Mouse (Mus musculus): ENCODE measurements around the gene P4ha3. TPM values are rescaled to one million over a fixed set of nuclear protein-coding genes. Genes with fewer than 3 reads are reported as not detected.

P4ha3 gene
- polyA plus RNA-seq, 1 experiment from 2014 or later: 0.07 TPM

DNA sequence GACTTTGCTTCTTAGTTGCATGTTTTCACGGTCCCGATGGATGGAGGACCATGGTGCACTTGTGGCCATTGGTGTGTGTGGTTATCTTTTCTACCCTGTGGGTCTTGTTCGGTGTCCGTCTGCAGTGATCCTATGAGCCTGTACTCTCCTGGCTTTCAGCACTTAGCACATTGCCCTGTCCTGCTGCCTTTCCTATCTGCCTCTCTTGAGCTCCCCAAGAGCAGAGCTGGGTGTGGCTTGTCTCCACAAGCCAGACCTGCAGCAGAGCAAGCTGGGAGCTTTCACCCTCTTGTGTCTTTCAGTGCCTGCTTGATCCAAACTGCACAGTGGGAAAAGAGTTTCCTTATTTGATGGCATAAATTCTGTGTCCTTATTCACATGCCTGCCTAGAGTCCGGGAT lies 32.2 kb downstream of the P4ha3 start:
- 98% methylated on average over 5 of the region's 5 CpGs for WGBS (ENCODE audit: missing documents)
- Histone ChIP-seq H3K27ac (no peak overlapping the region), H3K79me2 (ENCODE audit: inconsistent target) (no peaks in the 10 kb centered on the region), H3K4me3 (ENCODE audit: inconsistent target) (no peak overlapping the region), H3K36me3 (ENCODE audit: inconsistent target) (no peaks in the 10 kb centered on the region)

DNA sequence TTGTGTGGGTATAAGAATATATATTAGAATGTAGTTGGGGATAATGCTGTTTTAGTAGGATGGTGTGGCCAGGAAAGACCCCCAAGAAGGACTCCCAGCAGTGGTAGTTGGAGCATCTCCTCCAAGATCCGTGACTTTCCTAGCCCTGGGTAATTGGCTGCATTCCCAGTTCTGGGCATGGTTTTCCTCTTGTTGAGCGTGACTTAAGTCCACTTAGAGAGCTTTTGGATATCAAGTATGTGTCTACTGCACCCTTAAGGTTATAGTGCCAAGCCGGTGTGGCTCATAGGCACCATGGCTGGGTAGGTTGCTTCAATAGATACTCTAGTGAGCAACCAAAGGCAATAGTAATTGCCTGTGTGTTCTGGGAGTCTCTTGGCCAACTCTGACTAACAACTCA lies 38.4 kb downstream of the P4ha3 start:
- no peak overlapping the region for H3K27ac ChIP-seq
- H3K4me3 ChIP-seq (ENCODE audit: inconsistent target): no peak overlapping the region
- 97% methylated on average over 3 of the region's 3 CpGs for WGBS (ENCODE audit: missing documents)
- H3K79me2 ChIP-seq (ENCODE audit: inconsistent target): no peaks in the 10 kb centered on the region
- 0 out of 2 replicates have a peak, but pooled peaks cover 4% of the 10 kb centered on the region for H3K36me3 ChIP-seq (ENCODE audit: inconsistent target)

DNA sequence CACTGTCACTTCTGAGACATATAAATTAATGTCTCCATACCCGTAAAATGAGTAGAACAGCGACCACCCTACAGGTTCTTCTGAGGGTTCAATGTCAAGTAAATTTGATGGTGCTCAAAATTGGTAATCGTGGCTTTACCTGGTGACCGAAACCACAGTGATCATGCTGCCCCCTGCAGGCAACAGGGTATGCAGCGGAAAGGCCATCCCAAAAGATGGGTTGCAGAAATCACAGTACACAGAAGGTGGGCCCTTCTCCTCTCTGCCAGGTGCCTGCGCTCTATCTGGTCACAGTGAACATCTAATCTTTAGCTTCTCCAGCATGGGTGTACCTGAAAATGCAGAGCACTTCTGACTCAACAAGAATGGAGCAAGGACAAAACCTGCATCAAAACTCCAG lies 40.2 kb downstream of the P4ha3 start:
- H3K36me3 ChIP-seq (ENCODE audit: inconsistent target): 0 out of 2 replicates have a peak, but pooled peaks cover 4% of the 10 kb centered on the region
- no peaks in the 10 kb centered on the region for H3K79me2 ChIP-seq (ENCODE audit: inconsistent target)
- no peak overlapping the region for H3K27ac ChIP-seq
- 81% methylated on average over 6 of the region's 6 CpGs for WGBS (ENCODE audit: missing documents)
- H3K4me3 ChIP-seq (ENCODE audit: inconsistent target): no peak overlapping the region

DNA sequence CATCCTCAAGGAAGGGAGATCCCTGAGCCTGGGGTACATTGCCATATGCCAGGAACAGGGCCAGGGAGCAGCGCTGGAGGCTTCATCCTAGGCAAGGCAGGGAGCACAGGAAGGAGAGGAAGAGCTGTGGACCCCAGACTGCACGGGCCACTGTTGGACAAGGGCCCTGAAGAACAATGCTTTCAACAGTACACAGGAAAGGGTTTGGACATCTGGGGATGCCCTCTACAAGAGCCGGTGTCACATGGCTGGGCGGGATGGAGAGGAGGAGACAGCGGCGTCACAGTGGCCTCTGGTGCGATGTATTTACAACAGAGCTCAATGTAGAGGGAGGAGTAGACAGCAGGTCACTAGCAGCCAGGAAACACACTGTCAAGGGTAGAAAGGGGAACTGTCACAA lies 42.2 kb downstream of the P4ha3 start:
- peaks cover 13% of the 10 kb centered on the region; the same call in 1 of the 2 replicates for H3K36me3 ChIP-seq (ENCODE audit: inconsistent target)
- H3K27ac ChIP-seq: no peak overlapping the region
- H3K79me2 ChIP-seq (ENCODE audit: inconsistent target): no peaks in the 10 kb centered on the region
- H3K4me3 ChIP-seq (ENCODE audit: inconsistent target): no peak overlapping the region
- WGBS (ENCODE audit: missing documents): 86% methylated on average over 7 of the region's 7 CpGs

DNA sequence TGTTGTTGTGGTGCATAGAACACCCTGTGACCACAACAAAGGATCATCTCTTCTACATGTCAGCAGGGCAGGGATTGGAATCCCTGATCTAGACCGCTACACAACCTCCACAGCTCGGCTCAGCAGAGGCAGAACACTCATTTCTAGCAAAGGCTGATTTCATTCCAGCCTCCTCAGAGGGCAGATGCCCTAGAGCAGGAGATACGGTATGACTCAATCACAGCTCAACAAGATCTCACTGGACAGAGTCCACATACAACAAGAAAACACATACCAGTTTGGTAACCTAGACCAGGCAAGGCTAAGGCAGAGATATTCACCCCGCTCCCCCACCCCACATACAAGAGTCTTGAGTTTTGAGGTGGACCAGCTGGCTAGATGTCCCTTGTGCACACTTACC lies 43.3 kb downstream of the P4ha3 start:
- peaks cover 19% of the 10 kb centered on the region; the same call in 1 of the 2 replicates for H3K36me3 ChIP-seq (ENCODE audit: inconsistent target)
- H3K4me3 ChIP-seq (ENCODE audit: inconsistent target): no peak overlapping the region
- H3K27ac ChIP-seq: no peak overlapping the region
- no peaks in the 10 kb centered on the region for H3K79me2 ChIP-seq (ENCODE audit: inconsistent target)
- 98% methylated on average over 4 of the region's 4 CpGs for WGBS (ENCODE audit: missing documents)

DNA sequence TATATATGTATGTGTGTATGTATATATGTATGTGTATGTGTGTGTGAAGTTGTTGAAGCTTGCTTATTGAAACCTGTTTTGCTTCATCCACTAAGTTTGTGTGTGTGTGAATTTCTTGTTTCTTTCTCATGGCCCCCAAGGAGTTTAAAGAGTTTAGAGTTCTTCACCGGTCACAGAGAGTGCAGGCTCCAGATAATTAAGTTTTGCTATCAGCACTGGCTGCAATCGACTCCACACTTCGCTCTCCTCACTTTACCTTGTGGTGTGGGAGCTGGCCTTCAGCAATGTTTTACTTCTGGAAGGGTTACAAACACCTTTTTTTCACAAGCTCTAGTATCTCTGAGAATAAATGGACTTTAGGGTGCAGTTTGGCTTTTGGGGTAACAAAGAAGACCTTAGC lies 45.9 kb downstream of the P4ha3 start:
- WGBS (ENCODE audit: missing documents): 93% methylated on average over 3 of the region's 3 CpGs
- Histone ChIP-seq H3K36me3 (ENCODE audit: inconsistent target) (peaks cover 19% of the 10 kb centered on the region; the same call in 1 of the 2 replicates), H3K4me3 (ENCODE audit: inconsistent target) (no peak overlapping the region), H3K27ac (no peak overlapping the region), H3K79me2 (ENCODE audit: inconsistent target) (no peaks in the 10 kb centered on the region)

DNA sequence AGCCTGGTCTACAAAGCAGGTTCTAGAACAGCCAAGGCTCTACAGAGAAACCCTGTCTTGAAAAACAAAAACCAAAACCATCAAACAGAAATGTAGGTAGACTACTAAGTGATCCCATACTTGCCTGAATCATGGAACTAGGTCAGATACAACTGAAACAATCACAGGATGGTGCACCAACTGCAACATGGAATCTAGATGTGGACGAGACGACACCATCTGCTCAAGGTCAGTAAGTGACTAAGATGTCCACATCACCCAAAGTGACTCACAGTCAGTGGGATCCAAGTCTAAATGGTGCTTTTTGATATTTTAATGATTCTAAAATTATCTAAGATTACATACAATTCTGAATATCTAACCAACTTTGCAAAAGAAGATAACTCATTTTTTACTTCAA lies 50.6 kb downstream of the P4ha3 start:
- H3K4me3 ChIP-seq (ENCODE audit: inconsistent target): no peak overlapping the region
- 100% methylated on average over 2 of the region's 2 CpGs for WGBS (ENCODE audit: missing documents)
- H3K79me2 ChIP-seq (ENCODE audit: inconsistent target): no peaks in the 10 kb centered on the region
- no peak overlapping the region for H3K27ac ChIP-seq
- H3K36me3 ChIP-seq (ENCODE audit: inconsistent target): peaks cover 33% of the 10 kb centered on the region; the same call in 1 of the 2 replicates

DNA sequence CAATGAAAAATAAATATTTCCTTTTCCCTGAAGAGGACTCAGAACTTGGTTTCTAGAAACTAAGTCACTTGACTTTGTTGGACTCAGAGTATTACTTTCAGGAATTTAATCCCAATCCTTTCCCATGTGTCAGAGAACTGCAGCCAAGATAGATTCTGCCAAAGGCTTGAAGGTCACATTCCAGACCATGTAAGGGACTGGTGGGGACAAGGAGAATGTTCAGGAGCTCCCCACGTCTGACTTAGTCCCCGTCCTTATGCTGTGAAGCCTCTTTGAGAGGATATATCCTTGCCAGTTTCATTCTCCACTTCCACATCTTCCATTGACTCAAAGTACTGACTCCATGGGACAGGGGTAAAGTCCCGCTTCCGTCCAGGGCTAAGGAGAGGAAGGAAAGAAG lies 69.7 kb downstream of the P4ha3 start:
- Histone ChIP-seq H3K4me3 (ENCODE audit: inconsistent target) (no peak overlapping the region), H3K27ac (no peak overlapping the region), H3K79me2 (ENCODE audit: inconsistent target) (no peaks in the 10 kb centered on the region), H3K36me3 (ENCODE audit: inconsistent target) (no peaks in the 10 kb centered on the region)
- 95% methylated on average over 4 of the region's 4 CpGs for WGBS (ENCODE audit: missing documents)

DNA sequence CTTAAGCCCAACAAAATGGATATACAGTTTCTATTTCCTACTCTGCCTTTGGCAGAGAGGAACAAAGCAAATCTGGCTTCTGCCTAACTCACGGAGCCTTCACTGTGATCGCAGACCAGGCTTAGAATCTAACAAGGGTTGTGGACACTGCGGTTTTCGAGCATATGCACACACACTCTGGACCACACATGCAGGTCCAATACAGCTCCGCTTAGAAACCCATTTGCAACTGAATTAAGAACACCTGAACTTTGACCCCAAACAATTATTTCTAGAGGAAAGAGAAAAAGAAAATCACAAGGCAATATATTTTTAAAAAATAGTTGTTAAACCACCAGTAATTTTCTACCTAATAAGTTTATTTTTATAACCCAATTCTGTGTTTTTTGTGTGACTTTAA lies 71.0 kb downstream of the P4ha3 start:
- Histone ChIP-seq H3K27ac (no peak overlapping the region), H3K4me3 (ENCODE audit: inconsistent target) (no peak overlapping the region), H3K36me3 (ENCODE audit: inconsistent target) (no peaks in the 10 kb centered on the region), H3K79me2 (ENCODE audit: inconsistent target) (no peaks in the 10 kb centered on the region)
- WGBS (ENCODE audit: missing documents): 86% methylated on average over 5 of the region's 5 CpGs

DNA sequence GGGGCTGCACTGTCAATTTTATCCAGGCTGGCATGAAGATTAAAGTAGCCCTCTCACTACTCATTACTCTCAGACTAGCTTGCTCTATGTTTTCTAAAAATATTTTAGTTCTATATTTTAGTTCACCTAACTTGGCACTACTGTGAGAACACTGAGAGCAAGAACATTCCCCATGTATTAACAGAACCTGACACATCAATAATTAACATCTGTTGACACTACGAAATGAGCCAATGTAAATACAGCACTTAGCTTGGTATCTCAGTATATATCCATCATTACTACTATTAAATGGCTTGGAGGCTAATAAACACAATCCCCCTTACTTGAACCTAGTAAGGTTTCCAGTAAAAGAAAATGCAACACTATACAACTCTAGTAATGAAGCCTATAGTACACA lies 71.4 kb downstream of the P4ha3 start:
- 100% methylated on average over 1 of the region's 1 CpGs for WGBS (ENCODE audit: missing documents)
- H3K79me2 ChIP-seq (ENCODE audit: inconsistent target): no peaks in the 10 kb centered on the region
- no peaks in the 10 kb centered on the region for H3K36me3 ChIP-seq (ENCODE audit: inconsistent target)
- H3K4me3 ChIP-seq (ENCODE audit: inconsistent target): no peak overlapping the region
- H3K27ac ChIP-seq: no peak overlapping the region

DNA sequence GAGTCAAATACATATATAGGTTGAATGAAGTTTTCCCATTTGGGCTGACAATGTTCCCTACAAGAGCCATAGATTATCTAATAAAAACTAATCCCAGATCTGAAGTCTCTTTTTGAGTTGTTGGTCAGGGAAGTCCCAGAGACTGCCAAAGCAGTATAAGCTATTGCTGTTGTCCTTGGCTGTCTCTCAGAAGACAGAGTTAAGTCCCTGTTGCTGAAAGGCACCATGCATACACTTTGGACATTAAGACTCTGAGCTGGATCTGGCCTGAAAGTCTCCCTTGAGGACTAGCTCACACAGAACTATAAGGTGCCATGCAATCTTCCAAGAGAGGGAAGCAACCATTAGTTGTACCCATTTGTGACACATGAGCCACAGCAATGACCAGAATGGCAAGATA lies 72.5 kb downstream of the P4ha3 start:
- H3K4me3 ChIP-seq (ENCODE audit: inconsistent target): no peak overlapping the region
- no peaks in the 10 kb centered on the region for H3K36me3 ChIP-seq (ENCODE audit: inconsistent target)
- H3K79me2 ChIP-seq (ENCODE audit: inconsistent target): no peaks in the 10 kb centered on the region
- no peak overlapping the region for H3K27ac ChIP-seq

DNA sequence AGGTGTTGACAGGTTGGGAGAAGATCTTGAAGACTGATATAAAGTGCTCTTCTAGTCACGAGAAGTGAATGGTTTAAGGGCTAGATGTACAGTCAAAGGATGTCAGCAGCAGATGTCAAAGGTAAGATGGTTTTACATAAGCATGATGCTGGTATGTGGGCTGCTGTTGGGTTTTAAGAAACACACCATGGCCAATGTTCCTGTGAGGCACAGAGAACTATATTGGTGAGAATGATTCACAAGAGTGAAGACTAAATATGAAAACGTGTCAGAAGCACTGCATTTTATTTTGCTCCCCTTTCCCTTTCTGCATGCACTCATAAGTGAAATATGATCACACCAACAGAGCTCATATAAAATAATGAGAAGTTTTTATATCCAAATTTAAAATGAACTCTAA lies 77.8 kb downstream of the P4ha3 start:
- Histone ChIP-seq H3K36me3 (ENCODE audit: inconsistent target) (no peaks in the 10 kb centered on the region), H3K79me2 (ENCODE audit: inconsistent target) (peaks cover 10% of the 10 kb centered on the region; the same call in 1 of the 2 replicates), H3K4me3 (ENCODE audit: inconsistent target) (no peak overlapping the region), H3K27ac (no peak overlapping the region)
- WGBS (ENCODE audit: missing documents): 100% methylated on average over 2 of the region's 2 CpGs

DNA sequence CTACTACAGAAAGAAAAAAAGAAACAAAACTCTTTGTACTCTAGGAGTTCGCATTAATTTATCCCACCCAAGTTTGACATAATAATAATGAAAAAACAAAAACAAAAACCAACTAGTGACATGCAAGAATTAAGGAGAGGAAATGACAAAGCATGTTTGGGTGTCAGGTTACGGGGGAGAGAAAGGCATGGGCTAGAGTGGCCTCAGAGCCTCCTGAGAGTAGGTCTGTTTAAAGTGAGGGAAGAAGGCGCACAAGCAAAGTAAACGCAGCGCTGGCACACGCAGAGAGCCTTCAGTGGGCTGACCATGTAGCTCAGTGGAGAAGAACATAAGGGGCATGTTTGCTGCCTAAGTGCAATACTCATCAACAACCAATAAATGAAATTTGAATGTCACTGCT lies 79.6 kb downstream of the P4ha3 start:
- no peaks in the 10 kb centered on the region for H3K36me3 ChIP-seq (ENCODE audit: inconsistent target)
- H3K79me2 ChIP-seq (ENCODE audit: inconsistent target): peaks cover 28% of the 10 kb centered on the region
- 44% methylated on average over 6 of the region's 6 CpGs for WGBS (ENCODE audit: missing documents)
- no peak overlapping the region for H3K27ac ChIP-seq
- H3K4me3 ChIP-seq (ENCODE audit: inconsistent target): no peak overlapping the region

Other genes with a start within 250 kb of the P4ha3 start
- 27.4 to 53.5 TPM (median 39.1 TPM) in 3 replicates for gene Pold3, start 164.0 kb upstream of the P4ha3 start, polyA plus RNA-seq (2018)
- 2.6 to 6.6 TPM (median 5.7 TPM) in 3 replicates for gene Lipt2, start 126.2 kb upstream of the P4ha3 start, polyA plus RNA-seq (2018)
- gene Kcne3, start 109.0 kb upstream of the P4ha3 start, polyA plus RNA-seq (2018): 0.39 to 0.61 TPM (median 0.43 TPM) in 3 replicates
- gene Pgm2l1, start 58.1 kb upstream of the P4ha3 start, polyA plus RNA-seq (2018): 6.2 to 23.9 TPM (median 7.7 TPM) in 3 replicates
- 10.9 to 14.9 TPM (median 14.3 TPM) in 3 replicates for gene C2cd3, start 86.7 kb downstream of the P4ha3 start, polyA plus RNA-seq (2018)
- 21.1 to 34.9 TPM (median 23.0 TPM) in 3 replicates for gene Ppme1, start 86.8 kb downstream of the P4ha3 start, polyA plus RNA-seq (2018)
- gene Ucp3, start 187.5 kb downstream of the P4ha3 start, polyA plus RNA-seq (2018): not detected in 3 replicates
- 934 to 1,261 TPM (median 1,117 TPM) in 3 replicates for gene Ucp2, start 207.8 kb downstream of the P4ha3 start, polyA plus RNA-seq (2018)
- gene Dnajb13, start 229.4 kb downstream of the P4ha3 start, polyA plus RNA-seq (2018): 0.88 to 2.8 TPM (median 2.0 TPM) in 3 replicates

Measured in macrophage (primary cell).